Mouse (Mus musculus) gastrocnemius, adult 8-10 months (tissue): Measurements from ENCODE around the gene Armt1. TPM values are rescaled to one million over a fixed set of nuclear protein-coding genes. Genes with fewer than 3 reads are reported as not detected.
A peak's percentile ranks its signal among the peaks of the same experiment; 100 is the strongest.
"Not testable (repeated sequence)": the region's sequence is repeated elsewhere in the genome, so short reads cannot be mapped to it uniquely, and the experiment has no call there.

Experiments used
- DNase-seq, 2 experiments: peaks; one replicate each; pipeline ENCODE4 v3.0.0; 2022; ENCODE audit warnings: low spot score in 2 of 2
- total RNA-seq, 4 experiments: library from RNA; stranded (reverse); gene quantifications; 2 replicates each; pipeline ENCODE4 v1.2.4; 2022

Gene Armt1
- total RNA-seq, 4 experiments from 2014 or later, result 14.1 to 16.1 (median 15.7) TPM

GRCm38 (mm10) chr10:4433871-4434270 is 1.6 kb downstream of the Armt1 start:
- DNase-seq, result not testable (repeated sequence)

- DNase-seq, result no peak
These were observed 3.1 kb downstream of the Armt1 start for GRCm38 (mm10) chr10:4435416-4435815.

- DNase-seq, result no peak
These were observed 24.1 kb downstream of the Armt1 start for GRCm38 (mm10) chr10:4456409-4456808.

GRCm38 (mm10) chr10:4460201-4460600 is 27.9 kb downstream of the Armt1 start:
- DNase-seq, result no peak

DNA sequence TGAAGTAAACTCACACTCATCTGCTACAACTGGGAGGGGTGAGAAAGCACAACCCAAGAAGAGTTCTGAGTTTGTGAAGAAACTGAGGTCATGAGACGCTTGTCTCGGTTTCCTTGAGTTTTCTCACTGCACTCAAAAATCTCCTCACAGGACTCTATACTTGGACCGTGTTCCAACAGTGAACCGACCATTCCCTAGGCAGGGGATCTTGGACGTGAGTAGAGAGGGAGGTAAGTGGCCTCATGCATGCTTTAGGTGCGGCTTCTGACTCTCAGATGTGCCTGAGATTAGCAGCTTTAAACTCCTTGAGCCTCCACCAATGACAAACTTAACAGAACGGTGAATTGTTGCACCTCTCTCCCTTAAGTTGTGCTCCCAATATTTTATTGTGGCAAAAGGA is 33.5 kb downstream of the Armt1 start:
- DNase-seq, result no peak

DNA sequence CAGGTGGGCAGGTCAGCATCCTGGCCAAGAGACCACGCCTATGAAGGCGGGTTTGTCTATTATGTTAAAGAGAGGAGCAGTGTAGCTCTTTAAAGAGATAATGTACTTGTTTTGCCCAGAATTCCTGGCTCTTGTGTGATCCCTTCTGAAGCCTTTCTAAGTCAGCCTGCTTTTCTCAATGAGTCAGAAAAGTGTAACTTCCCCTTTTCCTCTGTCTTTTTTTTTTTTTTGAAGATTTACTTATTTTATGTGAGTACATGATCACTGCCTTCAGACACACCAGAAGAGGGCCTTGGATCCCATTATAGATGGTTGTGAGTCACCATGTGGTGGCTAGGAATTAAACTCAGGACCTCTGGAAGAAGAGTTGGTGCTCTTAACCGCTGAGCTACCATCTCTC is 37.1 kb downstream of the Armt1 start:
- no peak for DNase-seq

- no peak for DNase-seq
These were observed 41.3 kb downstream of the Armt1 start for GRCm38 (mm10) chr10:4473591-4473993.

DNA sequence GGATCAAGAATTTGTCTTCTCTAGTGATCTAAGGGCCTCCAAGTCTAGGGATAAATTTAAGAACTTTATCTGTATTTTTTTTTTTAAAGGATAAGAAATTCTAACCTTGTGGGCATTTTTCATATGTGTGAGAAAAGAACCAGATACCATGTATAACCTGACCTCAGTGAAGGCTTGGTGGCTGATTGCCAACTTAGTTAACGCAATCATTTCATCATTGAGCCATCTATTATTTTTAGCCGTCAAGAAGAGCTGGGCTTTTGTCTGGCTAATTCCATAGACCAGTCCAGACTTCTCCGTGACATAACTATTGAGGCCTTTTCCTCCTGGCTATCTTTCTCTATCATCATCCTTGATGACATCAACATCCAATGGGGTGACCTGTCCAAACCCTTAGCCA is 43.2 kb downstream of the Armt1 start:
- DNase-seq, result no peak

GRCm38 (mm10) chr10:4476604-4477003 is 44.3 kb downstream of the Armt1 start:
- DNase-seq, result no peak

GRCm38 (mm10) chr10:4480929-4481328 is 48.7 kb downstream of the Armt1 start:
- no peak for DNase-seq

GRCm38 (mm10) chr10:4481695-4482094 is 49.4 kb downstream of the Armt1 start:
- DNase-seq, result peak; percentile 35 to 41

- peak; percentile 4 to 32 for DNase-seq
These were observed 50.1 kb downstream of the Armt1 start, which contains the start of gene Ccdc170 for GRCm38 (mm10) chr10:4482355-4482754. TSS of gene Ccdc170 (plus strand) at chr10:4482502.

- no peak for DNase-seq
These were observed 51.6 kb downstream of the Armt1 start for GRCm38 (mm10) chr10:4483848-4484247.

DNA sequence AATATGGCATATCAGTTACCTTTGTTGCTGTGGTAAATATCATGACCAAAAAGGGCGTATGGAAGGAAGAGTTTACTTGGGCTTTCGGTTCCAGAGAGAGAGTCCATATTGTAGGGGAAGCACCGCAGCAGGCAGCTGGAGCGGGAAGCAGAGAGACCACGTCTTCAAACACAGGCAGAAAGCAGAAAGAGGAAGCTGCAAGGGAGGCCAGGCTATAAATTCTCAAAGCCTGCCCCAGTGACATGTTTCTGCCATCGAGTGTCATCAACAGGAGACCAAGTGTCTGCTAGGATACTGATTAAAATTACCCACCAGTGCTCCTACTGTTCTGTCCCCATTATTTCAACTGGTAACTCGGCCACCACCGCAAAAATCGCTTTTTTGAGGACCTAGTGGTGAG is 52.7 kb downstream of the Armt1 start:
- no peak for DNase-seq

- no peak for DNase-seq
These were observed 57.6 kb downstream of the Armt1 start for GRCm38 (mm10) chr10:4489865-4490264.

DNA sequence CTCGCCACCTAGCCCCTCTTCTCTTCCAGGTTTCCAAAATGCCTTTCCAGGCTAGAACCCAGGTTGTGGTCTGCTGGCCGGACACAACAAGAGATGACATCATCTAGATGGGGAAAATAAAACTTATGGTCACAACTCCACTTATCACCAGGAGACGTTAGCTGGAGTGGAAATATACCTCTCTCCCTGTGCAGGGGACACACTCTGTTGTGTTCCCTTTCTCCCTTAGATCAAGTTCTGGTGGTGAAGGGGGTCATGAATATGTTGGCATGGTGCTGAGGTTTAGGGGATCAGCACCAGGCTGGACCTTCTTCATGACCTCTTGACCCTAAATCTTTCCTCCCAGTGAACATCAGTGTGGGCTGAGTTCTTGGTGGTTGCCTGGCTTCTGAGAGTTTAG is 59.0 kb downstream of the Armt1 start:
- no peak for DNase-seq

DNA sequence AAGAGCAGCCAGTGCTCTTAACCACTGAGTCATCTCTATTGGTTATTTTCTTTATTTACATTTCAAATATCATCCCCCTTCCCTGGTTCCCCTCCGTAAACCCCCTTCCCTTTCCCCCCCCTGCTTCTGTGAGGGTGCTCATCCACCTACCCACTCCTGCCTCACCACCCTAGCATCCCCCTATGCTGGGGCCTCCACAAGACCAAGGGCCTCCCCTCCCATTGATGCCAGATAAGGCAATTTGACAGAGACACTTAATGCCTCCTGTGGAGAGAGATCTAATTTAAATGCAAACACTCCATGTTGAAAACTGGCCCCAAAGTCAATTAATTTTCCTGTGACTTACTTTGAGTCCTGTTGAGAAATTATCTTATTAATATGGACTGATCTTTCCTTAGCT is 59.8 kb downstream of the Armt1 start:
- no peak for DNase-seq

DNA sequence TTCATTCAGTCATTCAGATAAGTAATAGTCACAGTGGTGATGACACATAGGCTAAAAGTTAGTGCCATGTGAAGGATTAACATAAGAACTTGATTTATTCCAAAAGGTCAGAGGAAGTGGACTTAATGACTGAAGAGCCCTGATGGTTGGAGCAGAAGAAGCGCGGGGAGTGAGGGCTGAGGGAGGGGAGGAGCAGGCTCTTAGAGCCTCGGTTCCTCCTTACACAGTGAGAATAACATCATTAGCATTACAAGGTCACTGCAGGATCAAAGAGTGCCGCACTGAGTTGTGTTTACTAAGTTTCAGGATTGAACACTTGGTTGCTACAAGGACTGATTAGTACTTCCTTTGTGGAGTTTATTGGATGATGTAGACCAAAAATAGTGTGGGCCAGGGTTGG is 60.6 kb downstream of the Armt1 start:
- no peak for DNase-seq

DNA sequence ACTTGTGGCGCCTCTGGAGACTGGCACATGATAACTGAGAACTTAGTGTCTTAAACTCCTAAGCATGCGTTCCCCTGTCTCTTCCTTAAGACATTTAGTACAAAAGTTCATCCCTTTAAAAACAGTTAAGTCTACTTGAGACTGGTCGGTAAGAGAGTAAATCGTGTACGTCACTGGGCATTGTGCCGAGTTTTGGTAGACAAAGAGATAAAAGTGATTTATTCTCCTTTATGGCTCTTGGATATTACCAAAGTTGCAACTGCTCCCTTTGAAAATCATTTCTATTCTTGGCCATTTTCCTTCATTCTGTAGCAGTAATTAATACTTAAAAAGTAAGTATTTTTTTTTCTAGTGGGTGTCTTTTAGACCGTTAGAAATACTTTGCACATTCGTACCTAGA is 71.0 kb downstream of the Armt1 start:
- no peak for DNase-seq

Other genes starting within 250 kb of the Armt1 start
- gene Akap12, start 166.1 kb upstream of the Armt1 start, total RNA-seq, result 1 to 10 TPM; 5.5 to 8.5 (median 6.7) TPM
- 1 to 10 TPM; 4.5 to 6.0 (median 5.2) TPM for gene Zbtb2, start 44.4 kb upstream of the Armt1 start, total RNA-seq
- gene Rmnd1, start 79 bp upstream of the Armt1 start, total RNA-seq, result 10 to 100 TPM; 26.1 to 35.1 (median 30.8) TPM
- gene Ccdc170, start 50.0 kb downstream of the Armt1 start, total RNA-seq, result 1 to 10 TPM in 1 of 4 experiments, under 1 TPM in 3; 0.56 to 1.4 (median 0.62) TPM
- 10 to 100 TPM; 30.6 to 39.3 (median 33.9) TPM for gene Esr1, start 179.1 kb downstream of the Armt1 start, total RNA-seq